Mouse (Mus musculus) adrenal gland, postnatal 25 days (tissue): ENCODE data around the gene Mindy1. TPM values are rescaled to one million over a fixed set of nuclear protein-coding genes. Genes with fewer than 3 reads are reported as not detected.

Source experiments
- DNase-seq: peaks from one replicate; pipeline ENCODE4 v3.0.0; 2021; ENCODE audit warnings: mixed read lengths
- long read RNA-seq: library from polyadenylated mRNA; stranded (forward); transcript quantifications from one replicate; pipeline ENCODE4 v2.0.0, GENCODE M21; 2021
- total RNA-seq: library from RNA; stranded (reverse); gene quantifications from 2 replicates; pipeline ENCODE4 v1.2.3, GENCODE M21; 2021

The Mindy1 gene
- 164 and 181 TPM in 2 replicates for total RNA-seq
- long read RNA-seq, transcript Mindy1-202 (10 exons, 2,827 nt): major isoform, 53 of 94 reads
- long read RNA-seq, transcript Mindy1-201 (10 exons, 2,800 nt): minor isoform, 5 of 94 reads
- long read RNA-seq, partial matches to known transcripts: 20 of 94 reads
- long read RNA-seq, other reads (novel, unspliced or antisense): 14 of 94 reads

- DNase-seq: peak; percentile 98
These were observed at the start of gene Mindy1, which contains the start of gene Prune1 for GRCm38 (mm10) chr3:95281216-95282126. TSS of gene Mindy1 (plus strand) at chr3:95281345. TSS of gene Prune1 (minus strand) at chr3:95282076.

- DNase-seq: peak; percentile 59
These were observed 48.4 kb upstream of the Mindy1 start for GRCm38 (mm10) chr3:95232771-95233170.

- DNase-seq: no peak
These were observed 47.7 kb upstream of the Mindy1 start for GRCm38 (mm10) chr3:95233303-95233980.

GRCm38 (mm10) chr3:95235386-95236301 lies 45.5 kb upstream of the Mindy1 start:
- DNase-seq: no peak

GRCm38 (mm10) chr3:95237541-95238099 lies 43.5 kb upstream of the Mindy1 start:
- DNase-seq: no peak

GRCm38 (mm10) chr3:95239022-95239421 lies 42.1 kb upstream of the Mindy1 start:
- DNase-seq: no peak

- DNase-seq: no peak
These were observed 41.2 kb upstream of the Mindy1 start for GRCm38 (mm10) chr3:95239971-95240370.

- DNase-seq: no peak
These were observed 40.2 kb upstream of the Mindy1 start for GRCm38 (mm10) chr3:95240900-95241299.

- no peak for DNase-seq
These were observed 39.6 kb upstream of the Mindy1 start, which contains the start of gene Gm128 for GRCm38 (mm10) chr3:95241498-95241897. TSS of gene Gm128 (minus strand) at chr3:95241598.

GRCm38 (mm10) chr3:95243086-95243485 lies 38.1 kb upstream of the Mindy1 start:
- no peak for DNase-seq

- peak; percentile 61 for DNase-seq
These were observed 34.5 kb upstream of the Mindy1 start for GRCm38 (mm10) chr3:95246465-95247231.

GRCm38 (mm10) chr3:95247660-95248336 lies 33.3 kb upstream of the Mindy1 start:
- DNase-seq: no peak

GRCm38 (mm10) chr3:95250361-95250760 lies 30.8 kb upstream of the Mindy1 start:
- DNase-seq: no peak

GRCm38 (mm10) chr3:95250783-95251424 lies 30.2 kb upstream of the Mindy1 start, which contains the start of gene Bnipl:
TSS of gene Bnipl (minus strand) at chr3:95251193.
- DNase-seq: no peak

- no peak for DNase-seq
These were observed 24.2 kb upstream of the Mindy1 start for GRCm38 (mm10) chr3:95256931-95257330.

- DNase-seq: no peak
These were observed 19.2 kb upstream of the Mindy1 start for GRCm38 (mm10) chr3:95261975-95262374.

GRCm38 (mm10) chr3:95263089-95263739 lies 17.9 kb upstream of the Mindy1 start:
- peak; percentile 72 for DNase-seq

- DNase-seq: no peak
These were observed 16.4 kb upstream of the Mindy1 start for GRCm38 (mm10) chr3:95264724-95265123.

GRCm38 (mm10) chr3:95266052-95266451 lies 15.1 kb upstream of the Mindy1 start:
- DNase-seq: no peak
